ENCODE assay signal across 20 mouse cellular contexts in genomic region chr2:163924531-163924930, GRCm38 (mm10). TPM values are rescaled to one million over a fixed set of nuclear protein-coding genes. Genes with fewer than 3 reads are reported as not detected.
"Had no signal": no experiment of that assay in that cellular context is flagged by ENCODE, and none has a peak within 500 bp of the region (broad histone marks: within the 10 kb centered on the region; RNA-seq: fewer than 3 reads in every experiment).

No protein-coding gene starts in this region.

- H3K4me1 ChIP-seq: liver, embryonic 13.5 days; stomach, embryonic 15.5 days had no signal

- H3K27ac ChIP-seq: kidney, postnatal 0 days; layer of hippocampus, adult 2 months; left cerebral cortex, adult 2 months; liver, embryonic 13.5 days; lung, embryonic 15.5 days; stomach, embryonic 15.5 days had no signal

- H3K9ac ChIP-seq: liver, embryonic 13.5 days; lung, embryonic 15.5 days; stomach, embryonic 15.5 days had no signal

- DNase-seq: kidney, adult 2 months; kidney, postnatal 25 days; layer of hippocampus, adult 9-11 months; layer of hippocampus, postnatal 36 days; liver, embryonic 13.5 days; lung, postnatal 10 days; lung, postnatal 4 days; midbrain, embryonic 14.5 days; right cerebral cortex, adult 18-20 months; right cerebral cortex, postnatal 14 days; spleen, adult 18-20 months; thymus, postnatal 25 days had no signal

- H3K4me3 ChIP-seq: layer of hippocampus, adult 2 months; left cerebral cortex, adult 2 months; liver, embryonic 13.5 days; lung, embryonic 15.5 days; stomach, embryonic 15.5 days had no signal

- H3K9me3 ChIP-seq: liver, embryonic 13.5 days; lung, embryonic 15.5 days; stomach, embryonic 15.5 days had no signal

- H3K4me2 ChIP-seq: liver, embryonic 13.5 days; lung, embryonic 15.5 days; midbrain, embryonic 11.5 days; stomach, embryonic 15.5 days had no signal

- H3K36me3 ChIP-seq: liver, embryonic 13.5 days; lung, embryonic 15.5 days; stomach, embryonic 15.5 days had no signal

RNA-seq across cellular contexts. Expression of gene Rims4, which starts 6.0 kb away (rescaled TPM):
- total RNA-seq: megakaryocyte-erythroid progenitor cell, adult 5-6 weeks had no signal
- polyA plus RNA-seq: thymus, postnatal 0 days had no signal
